Mouse (Mus musculus): Measurements from ENCODE around the gene Scnm1. TPM values are rescaled to one million over a fixed set of nuclear protein-coding genes. Genes with fewer than 3 reads are reported as not detected.

Gene Scnm1
- total and polyA plus RNA-seq, 2 experiments from 2014 or later: 38.2 to 57.6 TPM

GRCm38 (mm10) chr3:95174011-95174592, 40.3 kb upstream of the Scnm1 start:
- WGBS: 3% methylated on average over 16 of the region's 16 CpGs
- Histone ChIP-seq H3K9me3 (replicated peaks; ENCODE audit: control insufficient read depth, low read length) (no peaks in the 10 kb centered on the region), H3K27ac (ENCODE audit: low read depth) (no peak overlapping the region), H3K4me1 (ENCODE audit: control insufficient read depth, insufficient read depth) (0 out of 2 replicates have a peak, but pooled peaks cover 9% of the 10 kb centered on the region), H3K4me3 (ENCODE audit: low read depth, low read length) (peak overlapping the region; percentile 51), H3K36me3 (replicated peaks; ENCODE audit: control insufficient read depth, insufficient read depth, low read length) (no peaks in the 10 kb centered on the region), H3K9ac (replicated peaks; ENCODE audit: low read depth, low read length) (peak overlapping the region; percentile 44; the same call in 1 of the 2 replicates), H3K27me3 (ENCODE audit: control insufficient read depth, insufficient read depth, low read length) (peaks cover 48% of the 10 kb centered on the region), H3K4me2 (ENCODE audit: low read depth, low read length) (peak overlapping the region; percentile 71)
- peak; percentile 71 for DNase-seq (ENCODE audit: low spot score)
- TF ChIP-seq EP300 (IDR thresholded peaks at IDR 0.05; ENCODE audit: low read depth) (no peak), CTCF (IDR thresholded peaks at IDR 0.05; ENCODE audit: low read depth) (peak; percentile 89)
- ATAC-seq (ENCODE audit: insufficient read depth, low read depth): peak; percentile 62; the same call in 1 of the 2 replicates

DNA sequence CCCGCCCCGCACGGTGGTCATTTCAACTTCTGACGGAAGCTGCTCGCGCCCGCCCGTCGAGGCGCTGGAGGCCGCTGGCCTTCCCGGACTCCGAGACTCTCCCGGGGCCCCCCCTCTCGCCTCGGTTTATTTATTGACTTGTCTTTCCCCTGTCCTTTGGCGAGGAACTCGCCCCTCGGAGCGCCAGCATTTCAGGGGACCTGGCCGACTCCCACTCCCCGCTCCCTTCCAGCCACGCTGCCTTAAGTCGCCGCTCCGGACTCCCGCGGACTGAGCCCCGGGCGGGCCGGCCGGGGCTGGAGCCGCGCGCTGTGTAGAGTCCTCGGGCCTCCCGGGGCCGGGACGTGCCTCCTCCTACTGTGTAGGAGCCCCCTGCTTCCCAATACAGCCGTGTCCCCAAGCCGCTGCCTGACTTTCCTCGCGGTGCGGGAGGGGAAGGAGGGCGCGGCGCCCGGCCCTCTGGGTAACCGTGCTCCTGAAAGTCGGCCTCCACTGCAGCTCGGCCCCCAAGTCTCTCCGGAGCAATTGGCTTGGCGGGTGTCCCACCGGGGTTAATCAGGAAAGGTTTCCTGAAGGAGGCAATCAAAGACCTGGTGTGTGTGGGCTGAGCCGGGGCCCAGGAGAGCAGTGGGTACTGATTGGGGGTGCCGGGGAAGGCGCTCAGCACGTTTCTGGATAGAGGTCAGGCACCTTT, 39.6 kb upstream of the Scnm1 start:
- no peak for DNase-seq (ENCODE audit: low spot score)
- Histone ChIP-seq H3K27me3 (ENCODE audit: control insufficient read depth, insufficient read depth, low read length) (peaks cover 48% of the 10 kb centered on the region), H3K9ac (replicated peaks; ENCODE audit: low read depth, low read length) (peak overlapping the region; percentile 44), H3K9me3 (replicated peaks; ENCODE audit: control insufficient read depth, low read length) (no peaks in the 10 kb centered on the region), H3K27ac (ENCODE audit: low read depth) (no peak overlapping the region), H3K4me3 (ENCODE audit: low read depth, low read length) (peak overlapping the region; percentile 51), H3K4me2 (ENCODE audit: low read depth, low read length) (peak overlapping the region; percentile 71), H3K36me3 (replicated peaks; ENCODE audit: control insufficient read depth, insufficient read depth, low read length) (no peaks in the 10 kb centered on the region), H3K4me1 (ENCODE audit: control insufficient read depth, insufficient read depth) (0 out of 2 replicates have a peak, but pooled peaks cover 9% of the 10 kb centered on the region)
- peak; percentile 48 for ATAC-seq (ENCODE audit: insufficient read depth, low read depth)
- TF ChIP-seq EP300 (IDR thresholded peaks at IDR 0.05; ENCODE audit: low read depth): no peak
- TF ChIP-seq CTCF (IDR thresholded peaks at IDR 0.05; ENCODE audit: low read depth): no peak
- 6% methylated on average over 57 of the region's 58 CpGs for WGBS

GRCm38 (mm10) chr3:95172526-95173255, 38.9 kb upstream of the Scnm1 start:
- Histone ChIP-seq H3K36me3 (replicated peaks; ENCODE audit: control insufficient read depth, insufficient read depth, low read length) (no peaks in the 10 kb centered on the region), H3K9ac (replicated peaks; ENCODE audit: low read depth, low read length) (no peak overlapping the region), H3K4me3 (ENCODE audit: low read depth, low read length) (peak overlapping the region; percentile 51), H3K27ac (ENCODE audit: low read depth) (no peak overlapping the region), H3K9me3 (replicated peaks; ENCODE audit: control insufficient read depth, low read length) (no peaks in the 10 kb centered on the region), H3K27me3 (ENCODE audit: control insufficient read depth, insufficient read depth, low read length) (peaks cover 48% of the 10 kb centered on the region), H3K4me1 (ENCODE audit: control insufficient read depth, insufficient read depth) (0 out of 2 replicates have a peak, but pooled peaks cover 9% of the 10 kb centered on the region), H3K4me2 (ENCODE audit: low read depth, low read length) (peak overlapping the region; percentile 71)
- no peak for DNase-seq (ENCODE audit: low spot score)
- no peak for ATAC-seq (ENCODE audit: insufficient read depth, low read depth)
- TF ChIP-seq CTCF (IDR thresholded peaks at IDR 0.05; ENCODE audit: low read depth) (no peak), EP300 (IDR thresholded peaks at IDR 0.05; ENCODE audit: low read depth) (no peak)
- 27% methylated on average over 79 of the region's 84 CpGs for WGBS

GRCm38 (mm10) chr3:95171105-95171504, 37.3 kb upstream of the Scnm1 start:
- H3K27me3 ChIP-seq (ENCODE audit: control insufficient read depth, insufficient read depth, low read length): peaks cover 52% of the 10 kb centered on the region

DNA sequence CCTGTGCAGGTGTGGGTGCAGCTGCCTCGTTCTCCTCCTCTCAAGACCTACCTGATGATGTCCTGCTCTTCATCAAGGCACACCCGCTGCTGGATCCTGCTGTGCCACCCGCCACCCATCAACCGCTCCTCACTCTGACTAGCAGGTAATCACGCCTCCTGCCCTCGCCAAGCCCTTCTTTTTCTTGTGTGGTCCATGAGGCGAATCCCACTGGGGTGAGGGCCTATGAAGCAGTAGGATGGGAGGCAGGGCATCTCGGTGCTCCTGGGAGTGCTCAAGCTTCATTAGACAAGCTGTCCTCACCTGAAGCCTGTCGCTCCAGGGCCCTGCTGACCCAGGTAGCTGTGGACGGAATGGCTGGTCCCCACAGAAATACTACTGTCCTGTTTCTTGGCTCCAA, 36.2 kb upstream of the Scnm1 start:
- Histone ChIP-seq H3K27me3 (ENCODE audit: control insufficient read depth, insufficient read depth, low read length) (peaks cover 49% of the 10 kb centered on the region), H3K9me3 (replicated peaks; ENCODE audit: control insufficient read depth, low read length) (no peaks in the 10 kb centered on the region), H3K9ac (replicated peaks; ENCODE audit: low read depth, low read length) (no peak overlapping the region), H3K4me1 (ENCODE audit: control insufficient read depth, insufficient read depth) (peaks cover 11% of the 10 kb centered on the region; the same call in 1 of the 2 replicates), H3K4me3 (ENCODE audit: low read depth, low read length) (no peak overlapping the region), H3K36me3 (replicated peaks; ENCODE audit: control insufficient read depth, insufficient read depth, low read length) (no peaks in the 10 kb centered on the region), H3K27ac (ENCODE audit: low read depth) (no peak overlapping the region), H3K4me2 (ENCODE audit: low read depth, low read length) (no peak overlapping the region)
- TF ChIP-seq CTCF (IDR thresholded peaks at IDR 0.05; ENCODE audit: low read depth) (no peak), EP300 (IDR thresholded peaks at IDR 0.05; ENCODE audit: low read depth) (no peak)
- ATAC-seq (ENCODE audit: insufficient read depth, low read depth) (no peak), DNase-seq (ENCODE audit: low spot score) (no peak)
- 88% methylated on average over 10 of the region's 10 CpGs for WGBS

More at GRCm38 (mm10) chr3:95171105-95171504, 37.3 kb upstream of the Scnm1 start:
- 0 out of 2 replicates have a peak, but pooled peaks cover 9% of the 10 kb centered on the region for H3K4me1 ChIP-seq (ENCODE audit: control insufficient read depth, insufficient read depth)
- H3K9me3 ChIP-seq (replicated peaks; ENCODE audit: control insufficient read depth, low read length): no peaks in the 10 kb centered on the region
- no peaks in the 10 kb centered on the region for H3K36me3 ChIP-seq (replicated peaks; ENCODE audit: control insufficient read depth, insufficient read depth, low read length)
- no peak overlapping the region for H3K27ac ChIP-seq (ENCODE audit: low read depth)
- no peak for ATAC-seq (ENCODE audit: insufficient read depth, low read depth)
- H3K4me2 ChIP-seq (ENCODE audit: low read depth, low read length): no peak overlapping the region
- DNase-seq (ENCODE audit: low spot score): no peak
- no peak overlapping the region for H3K9ac ChIP-seq (replicated peaks; ENCODE audit: low read depth, low read length)
- H3K4me3 ChIP-seq (ENCODE audit: low read depth, low read length): no peak overlapping the region
- 71% methylated on average over 6 of the region's 6 CpGs for WGBS
- TF ChIP-seq CTCF (IDR thresholded peaks at IDR 0.05; ENCODE audit: low read depth) (no peak), EP300 (IDR thresholded peaks at IDR 0.05; ENCODE audit: low read depth) (no peak)

All from heart, postnatal 0 days (tissue).